ENCODE assay signal across 8 mouse cellular contexts in the genomic region with DNA sequence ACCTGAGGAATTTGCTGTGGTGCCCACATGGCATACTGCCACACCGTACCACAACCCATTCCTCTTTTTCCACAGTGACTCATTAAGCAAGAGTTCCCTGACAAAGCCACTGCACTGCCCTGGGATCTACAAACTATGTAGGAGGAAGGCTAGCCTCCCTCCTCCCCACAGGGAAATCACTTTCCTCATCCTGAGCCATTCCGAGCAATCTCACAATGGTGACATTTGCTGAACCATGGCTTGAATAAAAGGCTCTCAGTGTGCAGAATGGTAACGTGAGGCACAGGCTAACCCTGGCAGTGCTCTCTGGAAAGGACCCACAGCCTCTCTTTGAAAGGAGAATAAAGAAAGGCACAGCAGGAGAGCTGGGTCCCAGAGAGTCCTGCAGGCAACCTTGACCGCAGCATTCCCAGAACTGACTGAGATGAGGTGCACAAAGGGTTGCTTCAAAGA. TPM values are rescaled to one million over a fixed set of nuclear protein-coding genes. Genes with fewer than 3 reads are reported as not detected.
DNase-seq lines count a peak whose midpoint lies in the region; ATAC-seq lines count a peak whose summit lies in the region.

No protein-coding gene starts in this region.

- H3K9me3 ChIP-seq in liver, embryonic 11.5 days (ENCODE audit: control insufficient read depth, low read length) = no peaks in the 10 kb centered on the region
- H3K9me3 ChIP-seq in embryonic facial prominence, embryonic 12.5 days = no peaks in the 10 kb centered on the region
- no peaks in the 10 kb centered on the region for H3K9me3 ChIP-seq in hindbrain, embryonic 16.5 days (ENCODE audit: control insufficient read depth, low read length)
- H3K9me3 ChIP-seq in neural tube, embryonic 13.5 days = no peaks in the 10 kb centered on the region

- peak overlapping the region; percentile 38; the same call in 1 of the 2 replicates for H3K27ac ChIP-seq in liver, embryonic 11.5 days (ENCODE audit: low read depth, low read length)
- peak overlapping the region; percentile 96; the same call in 1 of the 2 replicates for H3K27ac ChIP-seq in embryonic facial prominence, embryonic 12.5 days
- H3K27ac ChIP-seq in hindbrain, embryonic 16.5 days (ENCODE audit: low read depth, low read length) = peak overlapping the region; percentile 83
- peak overlapping the region; percentile 96 for H3K27ac ChIP-seq in neural tube, embryonic 13.5 days (replicated peaks)

- peaks cover 26% of the 10 kb centered on the region for H3K4me1 ChIP-seq in liver, embryonic 11.5 days (replicated peaks; ENCODE audit: control insufficient read depth, insufficient read depth, low read length)
- H3K4me1 ChIP-seq in embryonic facial prominence, embryonic 12.5 days = peaks cover 16% of the 10 kb centered on the region; the same call in 1 of the 2 replicates
- H3K4me1 ChIP-seq in hindbrain, embryonic 16.5 days (ENCODE audit: control insufficient read depth, insufficient read depth, low read depth, low read length) = peaks cover 23% of the 10 kb centered on the region
- H3K4me1 ChIP-seq in neural tube, embryonic 13.5 days (replicated peaks) = peaks cover 36% of the 10 kb centered on the region

- H3K4me3 ChIP-seq in liver, embryonic 11.5 days (ENCODE audit: low read depth, low read length) = peak overlapping the region; percentile 20; the same call in 1 of the 2 replicates
- H3K4me3 ChIP-seq in embryonic facial prominence, embryonic 12.5 days = no peak overlapping the region
- H3K4me3 ChIP-seq in hindbrain, embryonic 16.5 days (ENCODE audit: low read length) = no peak overlapping the region
- H3K4me3 ChIP-seq in neural tube, embryonic 13.5 days = peak overlapping the region; percentile 80

- intact Hi-C loops in left cerebral cortex, postnatal 14 days (cut with DNase I) = loop anchor here (10.0 kb wide), 1 partner anchor 177 kb away; no protein-coding TSS in a partner anchor

- no peak overlapping the region for H3K9ac ChIP-seq in liver, embryonic 11.5 days (ENCODE audit: low read depth, low read length)
- H3K9ac ChIP-seq in embryonic facial prominence, embryonic 12.5 days = no peak overlapping the region
- H3K9ac ChIP-seq in hindbrain, embryonic 16.5 days (ENCODE audit: low read depth, low read length) = no peak overlapping the region
- peak overlapping the region; percentile 12; the same call in 1 of the 2 replicates for H3K9ac ChIP-seq in neural tube, embryonic 13.5 days

- WGBS in liver, embryonic 11.5 days = 34% methylated on average over 4 of the region's 4 CpGs
- 24% methylated on average over 4 of the region's 4 CpGs for WGBS in embryonic facial prominence, embryonic 12.5 days
- WGBS in hindbrain, embryonic 16.5 days = 7% methylated on average over 4 of the region's 4 CpGs
- WGBS in neural tube, embryonic 13.5 days = 3% methylated on average over 4 of the region's 4 CpGs

- peaks cover 1% of the 10 kb centered on the region; the same call in 1 of the 2 replicates for H3K36me3 ChIP-seq in liver, embryonic 11.5 days (ENCODE audit: control insufficient read depth, insufficient read depth, low read length)
- H3K36me3 ChIP-seq in embryonic facial prominence, embryonic 12.5 days = peaks cover 2% of the 10 kb centered on the region; the same call in 1 of the 2 replicates
- H3K36me3 ChIP-seq in hindbrain, embryonic 16.5 days (ENCODE audit: control insufficient read depth, insufficient read depth, low read length) = no peaks in the 10 kb centered on the region
- no peaks in the 10 kb centered on the region for H3K36me3 ChIP-seq in neural tube, embryonic 13.5 days

- no peak for DNase-seq in liver, embryonic 11.5 days (ENCODE audit: low spot score)
- no peak for DNase-seq in liver
- no peak for DNase-seq in left cerebral cortex, postnatal 14 days (ENCODE audit: low spot score in 2 of 2)
- no peak for DNase-seq in cerebellum, postnatal 14 days
- no peak for DNase-seq in adrenal gland, adult 18-20 months (ENCODE audit: low spot score in 2 of 2)

- H3K4me2 ChIP-seq in liver, embryonic 11.5 days = peak overlapping the region; percentile 85
- H3K4me2 ChIP-seq in embryonic facial prominence, embryonic 12.5 days (replicated peaks) = peak overlapping the region; percentile 74; the same call in 1 of the 2 replicates
- H3K4me2 ChIP-seq in hindbrain, embryonic 16.5 days (ENCODE audit: low read length) = peak overlapping the region; percentile 91
- peak overlapping the region; percentile 78 for H3K4me2 ChIP-seq in neural tube, embryonic 13.5 days

- peaks cover 17% of the 10 kb centered on the region for H3K27me3 ChIP-seq in liver, embryonic 11.5 days (replicated peaks; ENCODE audit: control insufficient read depth, insufficient read depth, low read length)
- no peaks in the 10 kb centered on the region for H3K27me3 ChIP-seq in embryonic facial prominence, embryonic 12.5 days
- H3K27me3 ChIP-seq in hindbrain, embryonic 16.5 days (replicated peaks; ENCODE audit: control insufficient read depth, insufficient read depth, low read length) = no peaks in the 10 kb centered on the region
- no peaks in the 10 kb centered on the region for H3K27me3 ChIP-seq in neural tube, embryonic 13.5 days

- no peak for ATAC-seq in liver, embryonic 11.5 days (replicated peaks; ENCODE audit: low FRiP score)
- ATAC-seq in embryonic facial prominence, embryonic 12.5 days (ENCODE audit: insufficient number of reproducible peaks, insufficient read depth, low FRiP score, low TSS enrichment) = no peak
- no peak for ATAC-seq in hindbrain, embryonic 16.5 days
- no peak for ATAC-seq in neural tube, embryonic 13.5 days (ENCODE audit: low read depth)

RNA-seq across cellular contexts. Expression of gene Vim, which starts 1.6 kb away (rescaled TPM):
- polyA plus RNA-seq in liver, embryonic 11.5 days (2014; fragmentation: Nextera tagmentation; extraction: Ambion mirVana) = 222 and 235 TPM in 2 replicates
- 751 and 762 TPM in 2 replicates for polyA plus RNA-seq in embryonic facial prominence, embryonic 12.5 days (2016; fragmentation: Nextera tagmentation; extraction: Ambion mirVana)
- 374 and 458 TPM in 2 replicates for polyA plus RNA-seq in hindbrain, embryonic 16.5 days (2015; fragmentation: Nextera tagmentation; extraction: Ambion mirVana)
- 952 and 963 TPM in 2 replicates for polyA plus RNA-seq in neural tube, embryonic 13.5 days (2015; fragmentation: Nextera tagmentation; extraction: Ambion mirVana)
- 10 to 100 TPM; 82.1 to 84.0 TPM for total RNA-seq in left cerebral cortex, postnatal 14 days (2021)
- 100 to 1,000 TPM; 152 to 479 TPM for total RNA-seq in adrenal gland, adult 18-20 months (2021)

RNA-seq across cellular contexts. Expression of gene Trdmt1, which starts 27.7 kb away (rescaled TPM):
- polyA plus RNA-seq in liver, embryonic 11.5 days (2014; fragmentation: Nextera tagmentation; extraction: Ambion mirVana) = 10.2 and 13.4 TPM in 2 replicates
- 7.3 and 8.4 TPM in 2 replicates for polyA plus RNA-seq in embryonic facial prominence, embryonic 12.5 days (2016; fragmentation: Nextera tagmentation; extraction: Ambion mirVana)
- 6.7 and 8.6 TPM in 2 replicates for polyA plus RNA-seq in hindbrain, embryonic 16.5 days (2015; fragmentation: Nextera tagmentation; extraction: Ambion mirVana)
- polyA plus RNA-seq in neural tube, embryonic 13.5 days (2015; fragmentation: Nextera tagmentation; extraction: Ambion mirVana) = 7.5 and 9.9 TPM in 2 replicates
- total RNA-seq in left cerebral cortex, postnatal 14 days (2021) = 1 to 10 TPM; 5.0 to 6.3 TPM
- 1 to 10 TPM; 2.8 to 3.2 TPM for total RNA-seq in adrenal gland, adult 18-20 months (2021)

Comparison
In these comparisons a context has a peak if more than half of its experiments do, and no peak if none do; other contexts are left out.
1. H3K27ac ChIP-seq: peak in every context shown above with its lines; median percentile 96 in embryonic facial prominence, embryonic 12.5 days; 96 in neural tube, embryonic 13.5 days; 83 in hindbrain, embryonic 16.5 days; 38 in liver, embryonic 11.5 days.
2. H3K4me3 ChIP-seq: peak in liver, embryonic 11.5 days (single experiment) and neural tube, embryonic 13.5 days (single experiment); none in embryonic facial prominence, embryonic 12.5 days (single experiment) and hindbrain, embryonic 16.5 days (single experiment).
3. Peak in every context shown above with its lines, with median percentiles within 50 percentile points of each other: H3K4me2 ChIP-seq.